Mouse (Mus musculus) CD8-positive naive resting alpha-beta T cell, adult 2 months (primary cell): Measurements from ENCODE around the gene Ascc1.
"Not testable (repeated sequence)": the region's sequence is repeated elsewhere in the genome, so short reads cannot be mapped to it uniquely, and the experiment has no call there.

ENCODE experiments used
- DNase-seq, 2 experiments: peaks; one replicate each; pipeline ENCODE4 v3.0.0; 2022; ENCODE audit warnings: low read depth in 2 of 2, low spot score in 2 of 2

Ascc1 gene

GRCm38 (mm10) chr10:59977141-59977540 is 25.5 kb upstream of the Ascc1 start:
- no peak for DNase-seq

DNA sequence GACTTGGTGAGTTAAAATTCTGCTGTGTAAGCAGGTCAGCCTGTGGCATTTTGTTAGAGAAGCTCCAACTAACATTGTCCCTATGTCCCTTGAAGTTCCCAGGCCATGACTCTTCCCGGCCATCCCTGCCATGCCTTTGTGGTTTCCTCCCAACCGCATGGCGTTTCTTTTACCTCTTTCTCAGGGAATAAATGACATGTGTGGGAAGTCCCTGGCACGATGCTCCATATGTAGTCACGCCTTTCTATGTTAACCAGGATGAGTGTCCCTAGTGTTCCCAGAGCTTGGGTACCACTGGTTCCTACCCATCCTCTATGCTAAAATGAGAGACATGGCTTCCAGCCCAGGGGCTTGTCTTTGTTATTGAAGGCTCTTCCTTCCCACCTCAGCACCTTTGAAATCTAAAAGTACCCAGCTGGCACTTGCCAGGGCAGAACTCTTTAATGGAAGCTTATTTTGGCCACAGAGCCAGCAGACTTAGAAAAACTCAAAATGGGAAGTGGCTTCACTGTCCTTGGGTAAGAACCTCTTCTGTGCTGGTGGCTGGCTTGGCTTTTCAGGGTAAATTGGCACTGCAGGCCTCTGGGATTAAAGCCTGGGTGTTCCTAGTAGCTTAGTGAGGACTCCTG is 24.8 kb upstream of the Ascc1 start:
- no peak for DNase-seq

DNA sequence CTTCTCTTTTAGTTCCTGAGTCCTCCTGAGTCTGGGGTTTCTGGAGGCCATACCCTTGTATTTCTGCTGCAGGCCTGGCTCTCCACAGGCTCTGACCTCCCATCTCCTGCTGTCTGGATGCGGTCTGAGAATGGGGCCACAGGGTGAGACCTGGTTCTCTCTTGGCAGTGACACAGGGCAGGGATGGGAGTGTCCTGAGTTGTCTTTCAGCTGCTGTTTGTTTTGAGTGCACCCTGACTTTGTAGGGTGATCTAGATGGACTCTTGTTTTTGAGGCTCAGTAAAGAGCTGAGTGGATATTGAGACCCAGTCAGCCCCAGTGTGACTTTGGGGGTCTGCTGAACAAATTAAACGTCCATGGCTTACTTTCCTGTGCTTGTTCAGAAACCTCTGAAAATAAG is 24.2 kb upstream of the Ascc1 start:
- DNase-seq = no peak

GRCm38 (mm10) chr10:59978873-59979743 is 23.5 kb upstream of the Ascc1 start:
- DNase-seq = no peak

- peak; percentile 34 to 39 for DNase-seq
Observed at GRCm38 (mm10) chr10:59980815-59981244, 21.8 kb upstream of the Ascc1 start.

GRCm38 (mm10) chr10:59981336-59981735 is 21.3 kb upstream of the Ascc1 start:
- DNase-seq = peak in 1 of 2 experiments; percentile 38

- DNase-seq = no peak
Observed at GRCm38 (mm10) chr10:59981792-59982191, 20.8 kb upstream of the Ascc1 start.

DNA sequence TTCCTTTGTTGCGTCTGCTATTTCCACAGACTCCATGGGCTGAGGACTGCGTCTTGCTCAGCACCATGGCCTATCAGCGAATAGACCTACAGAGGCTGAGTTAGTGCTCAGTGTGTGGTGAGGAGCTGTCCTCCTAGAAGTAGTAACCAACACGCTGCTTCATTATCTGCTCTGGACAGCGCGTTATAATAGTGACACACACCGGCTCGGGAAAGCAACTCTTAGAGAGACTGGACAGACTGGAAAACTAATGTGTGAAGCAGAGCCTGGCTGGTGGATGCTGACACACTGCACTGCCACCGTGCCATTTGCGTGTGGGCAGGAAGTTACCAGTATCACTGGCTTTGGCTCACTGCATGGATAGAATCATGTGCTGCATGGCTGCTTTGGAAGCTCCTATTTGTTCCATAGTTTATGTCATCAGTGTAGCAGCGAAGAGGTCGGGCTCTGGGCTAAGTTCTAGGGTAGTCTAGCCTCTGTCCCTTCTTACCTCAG is 20.2 kb upstream of the Ascc1 start:
- no peak for DNase-seq

DNA sequence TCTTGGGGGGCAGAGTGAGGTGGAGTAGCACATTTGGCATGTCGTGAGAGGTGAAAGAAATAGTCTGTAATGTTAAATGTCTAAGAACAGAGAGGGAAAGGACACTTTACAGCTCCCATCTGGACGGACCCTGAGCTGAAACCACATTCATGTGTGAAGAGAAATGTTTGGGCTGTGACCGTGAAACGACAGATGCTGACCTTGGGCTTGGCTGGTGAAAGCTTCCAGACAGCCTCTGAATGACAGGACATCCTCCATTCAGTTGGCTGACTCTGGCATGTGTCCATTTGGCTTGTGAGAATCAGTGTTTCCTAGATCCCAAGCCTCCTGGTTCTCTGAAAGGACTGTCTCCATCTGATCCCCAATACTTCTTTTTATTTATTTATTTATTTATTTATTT is 14.6 kb upstream of the Ascc1 start:
- no peak for DNase-seq

DNA sequence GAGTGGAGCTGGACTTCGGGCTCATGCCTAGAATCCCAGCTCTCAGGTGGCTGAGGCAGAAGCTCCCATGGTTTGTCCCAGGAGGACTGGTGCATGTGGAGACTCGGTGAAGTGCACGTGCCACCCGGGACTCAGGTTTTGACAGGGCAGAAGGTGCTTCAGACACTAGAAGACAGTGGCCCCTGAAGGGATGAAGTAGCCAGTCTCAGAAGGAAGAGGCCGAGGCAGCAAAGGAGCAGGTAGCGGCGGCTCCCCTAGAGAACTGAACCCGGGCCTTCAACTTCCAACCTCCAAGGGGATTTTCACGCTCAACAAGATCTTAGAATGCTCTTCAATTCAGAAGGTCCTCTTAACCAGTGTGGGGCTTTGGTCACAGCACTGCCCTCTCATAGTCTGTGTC is 12.2 kb upstream of the Ascc1 start:
- DNase-seq = no peak

GRCm38 (mm10) chr10:59991262-59991880 is 11.2 kb upstream of the Ascc1 start:
- no peak for DNase-seq

DNA sequence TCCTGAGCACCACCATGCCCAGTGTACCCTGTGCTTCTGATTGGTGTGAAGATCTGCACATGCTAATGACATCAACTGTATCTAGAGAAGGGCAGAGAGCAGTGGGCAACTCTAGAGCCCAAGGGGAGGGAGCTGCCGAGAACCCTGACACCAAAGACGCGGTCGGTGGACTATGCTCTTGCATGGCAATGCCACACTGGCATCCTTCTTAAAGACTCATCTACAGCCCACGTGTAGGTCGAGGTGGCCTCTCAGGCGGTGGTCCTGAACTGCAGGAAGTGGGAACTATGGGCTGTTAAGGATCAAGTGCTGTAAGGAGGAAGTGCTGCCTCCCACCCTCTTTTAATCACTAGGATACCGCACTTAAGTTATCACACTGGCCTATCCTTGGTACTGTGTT is 10.6 kb upstream of the Ascc1 start:
- no peak for DNase-seq

GRCm38 (mm10) chr10:59993813-59994212 is 8.8 kb upstream of the Ascc1 start:
- not testable (repeated sequence) for DNase-seq

GRCm38 (mm10) chr10:59995889-59996288 is 6.7 kb upstream of the Ascc1 start:
- DNase-seq = no peak

DNA sequence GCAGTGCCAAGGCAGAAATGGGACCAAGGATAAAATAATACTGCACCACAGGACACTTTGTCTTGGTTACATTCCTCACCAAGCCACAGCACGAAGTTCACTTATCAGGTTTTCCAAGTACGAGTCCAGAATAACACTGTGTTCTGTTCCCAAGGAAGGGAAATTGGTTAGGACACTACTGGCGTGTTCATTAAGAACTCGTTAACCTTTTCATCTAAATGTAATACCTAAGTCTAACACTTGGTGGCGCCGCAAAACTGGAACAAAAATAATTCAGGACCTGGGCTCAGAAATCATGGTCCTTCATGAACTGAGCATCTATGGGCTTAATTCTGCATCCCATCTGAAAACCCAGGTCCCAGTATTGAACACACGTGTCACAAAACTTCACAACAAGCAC is 5.0 kb upstream of the Ascc1 start:
- peak; percentile 66 to 77 for DNase-seq

DNA sequence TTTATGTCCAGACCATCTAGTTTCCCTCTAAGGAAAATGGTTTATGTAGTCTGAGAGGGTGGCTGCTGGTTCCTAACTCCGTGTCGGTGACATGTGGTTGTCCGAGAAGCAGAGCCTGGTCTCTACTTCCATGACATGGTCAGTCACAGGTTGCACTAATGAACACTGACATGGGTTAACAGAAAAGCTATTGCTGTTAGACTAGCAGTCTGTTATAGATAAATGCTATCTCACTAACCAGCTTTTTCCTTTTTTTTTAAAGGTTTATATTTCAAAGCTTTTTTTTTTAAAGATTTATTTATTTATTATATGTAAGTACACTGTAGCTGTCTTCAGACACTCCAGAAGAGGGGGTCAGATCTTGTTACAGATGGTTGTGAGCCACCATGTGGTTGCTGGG is 3.5 kb upstream of the Ascc1 start:
- no peak for DNase-seq

GRCm38 (mm10) chr10:60001663-60002062 is 942 bp upstream of the Ascc1 start:
- DNase-seq = not testable (repeated sequence)

GRCm38 (mm10) chr10:60002203-60002602 is 402 bp upstream of the Ascc1 start:
- no peak for DNase-seq

GRCm38 (mm10) chr10:60003213-60003752 is 678 bp downstream of the Ascc1 start:
- DNase-seq = no peak

DNA sequence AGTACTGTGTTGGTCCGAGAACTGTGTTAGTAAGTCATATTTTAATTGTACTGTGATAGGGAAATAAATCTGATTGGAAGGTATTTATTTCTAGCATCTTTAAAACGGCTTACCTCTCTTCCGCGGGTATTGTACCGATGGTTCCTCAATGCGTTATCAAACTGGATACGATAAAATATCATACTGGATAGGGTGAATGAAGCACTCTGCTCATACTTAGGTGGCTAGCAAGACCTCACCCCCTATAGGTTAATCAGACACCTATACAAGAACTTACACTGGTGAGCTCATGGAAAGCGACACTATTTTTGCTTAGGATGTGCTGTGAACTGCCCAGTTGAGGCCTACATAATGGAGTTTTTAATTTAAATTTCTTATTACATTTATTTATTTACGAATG is 1.2 kb downstream of the Ascc1 start:
- no peak for DNase-seq

GRCm38 (mm10) chr10:60005264-60005663 is 2.7 kb downstream of the Ascc1 start:
- DNase-seq = peak; percentile 52 to 56

- no peak for DNase-seq
Observed at GRCm38 (mm10) chr10:60009115-60009514, 6.5 kb downstream of the Ascc1 start.
